Mouse (Mus musculus): ENCODE measurements around the gene Zfp526.

- TF ChIP-seq CTCF (IDR thresholded peaks at IDR 0.05; ENCODE audit: extremely low read depth, insufficient read depth, low read length): no peak
- peak; percentile 59; the same call in 1 of the 2 replicates for TF ChIP-seq POLR2A (IDR thresholded peaks at IDR 0.05; ENCODE audit: extremely low read depth, insufficient read depth, low read length)
Observed at GRCm38 (mm10) chr7:25250141-25250972, 29.1 kb downstream of the Zfp526 start, which contains the start of gene Erf.
